Mouse (Mus musculus) yolk sac, embryonic 10.5 days (tissue): ENCODE measurements around the gene Baz2a.
"Not testable (repeated sequence)": the region's sequence is repeated elsewhere in the genome, so short reads cannot be mapped to it uniquely, and the experiment has no call there.

Experiments used
- DNase-seq: peaks from one replicate; pipeline ENCODE4 v3.0.0-alpha.2; 2017; ENCODE audit warnings: low spot score

The Baz2a gene

GRCm38 (mm10) chr10:128081807-128082476 lies 9.4 kb upstream of the Baz2a start:
- no peak for DNase-seq

GRCm38 (mm10) chr10:128082477-128082808 lies 8.9 kb upstream of the Baz2a start:
- DNase-seq: no peak

- DNase-seq: peak; percentile 98
Measured at GRCm38 (mm10) chr10:128082880-128083421, 8.4 kb upstream of the Baz2a start, which contains the start of gene Atp5b. Gene Atp5b, plus strand, starts transcription at chr10:128083273.

- no peak for DNase-seq
Measured at GRCm38 (mm10) chr10:128083688-128084087, 7.7 kb upstream of the Baz2a start.

GRCm38 (mm10) chr10:128084160-128084559 lies 7.2 kb upstream of the Baz2a start:
- DNase-seq: no peak

GRCm38 (mm10) chr10:128086391-128086790 lies 5.0 kb upstream of the Baz2a start:
- no peak for DNase-seq

GRCm38 (mm10) chr10:128087216-128087615 lies 4.2 kb upstream of the Baz2a start:
- not testable (repeated sequence) for DNase-seq

GRCm38 (mm10) chr10:128088181-128088580 lies 3.2 kb upstream of the Baz2a start:
- DNase-seq: no peak

GRCm38 (mm10) chr10:128089842-128090241 lies 1.5 kb upstream of the Baz2a start:
- no peak for DNase-seq

GRCm38 (mm10) chr10:128090651-128091563 lies 470 bp upstream of the Baz2a start:
- peak; percentile 91 for DNase-seq

GRCm38 (mm10) chr10:128092506-128093495 lies 1.4 kb downstream of the Baz2a start:
- DNase-seq: peak; percentile 91

GRCm38 (mm10) chr10:128093496-128094294 lies 2.3 kb downstream of the Baz2a start:
- DNase-seq: no peak

GRCm38 (mm10) chr10:128094340-128094968 lies 3.1 kb downstream of the Baz2a start:
- DNase-seq: peak; percentile 91

- peak; percentile 50 for DNase-seq
Measured at GRCm38 (mm10) chr10:128095003-128095636, 3.7 kb downstream of the Baz2a start.

GRCm38 (mm10) chr10:128096313-128096692 lies 4.9 kb downstream of the Baz2a start:
- DNase-seq: no peak

- peak; percentile 84 for DNase-seq
Measured at GRCm38 (mm10) chr10:128096693-128097586, 5.6 kb downstream of the Baz2a start.

- DNase-seq: no peak
Measured at GRCm38 (mm10) chr10:128097587-128097971, 6.2 kb downstream of the Baz2a start.

- DNase-seq: no peak
Measured at GRCm38 (mm10) chr10:128110103-128110761, 18.9 kb downstream of the Baz2a start.
